Mouse (Mus musculus): ENCODE measurements around the gene Cpe. TPM values are rescaled to one million over a fixed set of nuclear protein-coding genes. Genes with fewer than 3 reads are reported as not detected.

Cpe gene
- polyA plus RNA-seq, 2 experiments, result 132 to 194 TPM

GRCm38 (mm10) chr8:64717868-64718267 is 25.0 kb upstream of the Cpe start:
- Histone ChIP-seq H3K4me1 (ENCODE audit: control insufficient read depth, insufficient read depth, low read length) (no peaks in the 10 kb centered on the region), H3K36me3 (ENCODE audit: control insufficient read depth, insufficient read depth, low read length) (peaks cover 54% of the 10 kb centered on the region), H3K27ac (replicated peaks; ENCODE audit: low read depth, low read length) (no peak overlapping the region), H3K27me3 (ENCODE audit: control insufficient read depth, insufficient read depth, low read length) (no peaks in the 10 kb centered on the region), H3K9ac (ENCODE audit: low read depth, low read length, severe bottlenecking) (no peak overlapping the region), H3K4me2 (replicated peaks; ENCODE audit: low read depth, low read length, severe bottlenecking) (no peak overlapping the region), H3K4me3 (replicated peaks; ENCODE audit: low read length) (no peak overlapping the region), H3K9me3 (ENCODE audit: control insufficient read depth, low read length) (no peaks in the 10 kb centered on the region)
- ATAC-seq (ENCODE audit: low FRiP score, low read depth) (no peak), DNase-seq (ENCODE audit: low spot score) (no peak)
- WGBS, result 84% methylated on average over 7 of the region's 7 CpGs
- TF ChIP-seq POLR2A (IDR thresholded peaks at IDR 0.05; ENCODE audit: borderline replicate concordance, extremely low read depth, insufficient read depth, insufficient read length), result no peak

GRCm38 (mm10) chr8:64712499-64712898 is 19.6 kb upstream of the Cpe start:
- DNase-seq (ENCODE audit: low spot score), result no peak
- peaks cover 9% of the 10 kb centered on the region for H3K36me3 ChIP-seq (ENCODE audit: control insufficient read depth, insufficient read depth, low read length)
- no peak for TF ChIP-seq POLR2A (IDR thresholded peaks at IDR 0.05; ENCODE audit: borderline replicate concordance, extremely low read depth, insufficient read depth, insufficient read length)
- ATAC-seq (ENCODE audit: low FRiP score, low read depth), result no peak
- H3K27ac ChIP-seq (replicated peaks; ENCODE audit: low read depth, low read length), result no peak overlapping the region
- no peaks in the 10 kb centered on the region for H3K27me3 ChIP-seq (ENCODE audit: control insufficient read depth, insufficient read depth, low read length)
- 83% methylated on average over 7 of the region's 7 CpGs for WGBS
- H3K9me3 ChIP-seq (ENCODE audit: control insufficient read depth, low read length), result no peaks in the 10 kb centered on the region
- H3K9ac ChIP-seq (ENCODE audit: low read depth, low read length, severe bottlenecking), result no peak overlapping the region
- H3K4me3 ChIP-seq (replicated peaks; ENCODE audit: low read length), result no peak overlapping the region
- H3K4me2 ChIP-seq (replicated peaks; ENCODE audit: low read depth, low read length, severe bottlenecking), result no peak overlapping the region
- no peaks in the 10 kb centered on the region for H3K4me1 ChIP-seq (ENCODE audit: control insufficient read depth, insufficient read depth, low read length)

- no peaks in the 10 kb centered on the region for H3K9me3 ChIP-seq (ENCODE audit: control insufficient read depth, low read length)
- no peaks in the 10 kb centered on the region for H3K4me1 ChIP-seq (ENCODE audit: control insufficient read depth, insufficient read depth, low read length)
- H3K4me2 ChIP-seq (replicated peaks; ENCODE audit: low read depth, low read length, severe bottlenecking), result no peak overlapping the region
- ATAC-seq (ENCODE audit: low FRiP score, low read depth) (no peak), DNase-seq (ENCODE audit: low spot score) (no peak)
- H3K4me3 ChIP-seq (replicated peaks; ENCODE audit: low read length), result no peak overlapping the region
- H3K27ac ChIP-seq (replicated peaks; ENCODE audit: low read depth, low read length), result no peak overlapping the region
- no peak for TF ChIP-seq POLR2A (IDR thresholded peaks at IDR 0.05; ENCODE audit: borderline replicate concordance, extremely low read depth, insufficient read depth, insufficient read length)
- no peaks in the 10 kb centered on the region for H3K27me3 ChIP-seq (ENCODE audit: control insufficient read depth, insufficient read depth, low read length)
- peaks cover 1% of the 10 kb centered on the region; the same call in 1 of the 2 replicates for H3K36me3 ChIP-seq (ENCODE audit: control insufficient read depth, insufficient read depth, low read length)
- H3K9ac ChIP-seq (ENCODE audit: low read depth, low read length, severe bottlenecking), result no peak overlapping the region
- 23% methylated on average over 1 of the region's 1 CpGs for WGBS
These were observed 18.7 kb upstream of the Cpe start for GRCm38 (mm10) chr8:64711544-64711943.

- H3K4me2 ChIP-seq (replicated peaks; ENCODE audit: low read depth, low read length, severe bottlenecking), result no peak overlapping the region
- DNase-seq (ENCODE audit: low spot score), result no peak
- H3K4me1 ChIP-seq (ENCODE audit: control insufficient read depth, insufficient read depth, low read length), result no peaks in the 10 kb centered on the region
- no peaks in the 10 kb centered on the region for H3K36me3 ChIP-seq (ENCODE audit: control insufficient read depth, insufficient read depth, low read length)
- no peak overlapping the region for H3K27ac ChIP-seq (replicated peaks; ENCODE audit: low read depth, low read length)
- H3K27me3 ChIP-seq (ENCODE audit: control insufficient read depth, insufficient read depth, low read length), result no peaks in the 10 kb centered on the region
- H3K4me3 ChIP-seq (replicated peaks; ENCODE audit: low read length), result no peak overlapping the region
- no peak for TF ChIP-seq POLR2A (IDR thresholded peaks at IDR 0.05; ENCODE audit: borderline replicate concordance, extremely low read depth, insufficient read depth, insufficient read length)
- H3K9me3 ChIP-seq (ENCODE audit: control insufficient read depth, low read length), result no peaks in the 10 kb centered on the region
- ATAC-seq (ENCODE audit: low FRiP score, low read depth), result no peak
- no peak overlapping the region for H3K9ac ChIP-seq (ENCODE audit: low read depth, low read length, severe bottlenecking)
These were observed 14.6 kb upstream of the Cpe start for GRCm38 (mm10) chr8:64707481-64707880.

- ATAC-seq (ENCODE audit: low FRiP score, low read depth), result no peak
- no peak overlapping the region for H3K9ac ChIP-seq (ENCODE audit: low read depth, low read length, severe bottlenecking)
- H3K27ac ChIP-seq (replicated peaks; ENCODE audit: low read depth, low read length), result no peak overlapping the region
- no peak for DNase-seq (ENCODE audit: low spot score)
- no peaks in the 10 kb centered on the region for H3K27me3 ChIP-seq (ENCODE audit: control insufficient read depth, insufficient read depth, low read length)
- H3K9me3 ChIP-seq (ENCODE audit: control insufficient read depth, low read length), result no peaks in the 10 kb centered on the region
- no peak overlapping the region for H3K4me2 ChIP-seq (replicated peaks; ENCODE audit: low read depth, low read length, severe bottlenecking)
- no peak for TF ChIP-seq POLR2A (IDR thresholded peaks at IDR 0.05; ENCODE audit: borderline replicate concordance, extremely low read depth, insufficient read depth, insufficient read length)
- no peak overlapping the region for H3K4me3 ChIP-seq (replicated peaks; ENCODE audit: low read length)
- 81% methylated on average over 1 of the region's 1 CpGs for WGBS
- H3K4me1 ChIP-seq (ENCODE audit: control insufficient read depth, insufficient read depth, low read length), result no peaks in the 10 kb centered on the region
- H3K36me3 ChIP-seq (ENCODE audit: control insufficient read depth, insufficient read depth, low read length), result no peaks in the 10 kb centered on the region
These were observed 10.3 kb upstream of the Cpe start for GRCm38 (mm10) chr8:64703191-64703590.

All from limb, embryonic 14.5 days (tissue).